Comparison of ENCODE assay signal across 21 mouse cellular contexts in genomic region chr7:49734342-49734741, GRCm38 (mm10).
"Had no signal": no experiment of that assay in that cellular context is flagged by ENCODE, and none has a peak within 500 bp of the region (broad histone marks: within the 10 kb centered on the region; RNA-seq: fewer than 3 reads in every experiment).

No protein-coding gene starts in this region.

- H3K9me3 ChIP-seq: limb, embryonic 12.5 days; limb, embryonic 15.5 days; liver, embryonic 15.5 days; midbrain, embryonic 15.5 days; neural tube, embryonic 12.5 days; neural tube, embryonic 15.5 days had no signal

- H3K9ac ChIP-seq: limb, embryonic 12.5 days; limb, embryonic 15.5 days; liver, embryonic 15.5 days; lung, embryonic 14.5 days; midbrain, embryonic 12.5 days; midbrain, embryonic 15.5 days; neural tube, embryonic 12.5 days; neural tube, embryonic 15.5 days had no signal

- ATAC-seq: hindbrain, postnatal 0 days; inflammation-experienced regulatory T-cells, adult 6 months; intestine, embryonic 16.5 days; lung, postnatal 0 days; midbrain, embryonic 15.5 days had no signal

- H3K27ac ChIP-seq: hindbrain, postnatal 0 days; limb, embryonic 12.5 days; limb, embryonic 15.5 days; liver, embryonic 15.5 days; macrophage; midbrain, embryonic 12.5 days; midbrain, embryonic 15.5 days; neural tube, embryonic 12.5 days; neural tube, embryonic 15.5 days; stomach, postnatal 0 days had no signal

- H3K27me3 ChIP-seq: limb, embryonic 12.5 days; limb, embryonic 15.5 days; liver, embryonic 15.5 days had no signal

- H3K4me3 ChIP-seq: limb, embryonic 12.5 days; limb, embryonic 15.5 days; liver, embryonic 15.5 days; midbrain, embryonic 12.5 days; midbrain, embryonic 15.5 days; neural tube, embryonic 12.5 days; neural tube, embryonic 15.5 days had no signal

- H3K4me2 ChIP-seq: limb, embryonic 12.5 days; limb, embryonic 15.5 days; liver, embryonic 15.5 days; lung, embryonic 14.5 days; midbrain, embryonic 12.5 days; midbrain, embryonic 15.5 days; neural tube, embryonic 12.5 days; neural tube, embryonic 15.5 days had no signal

- H3K4me1 ChIP-seq: limb, embryonic 15.5 days; liver, embryonic 15.5 days; midbrain, embryonic 15.5 days; neural tube, embryonic 12.5 days; neural tube, embryonic 15.5 days had no signal

- H3K36me3 ChIP-seq: limb, embryonic 12.5 days; limb, embryonic 15.5 days; liver, embryonic 15.5 days; midbrain, embryonic 12.5 days; midbrain, embryonic 15.5 days; neural tube, embryonic 12.5 days; neural tube, embryonic 15.5 days had no signal

- DNase-seq: left cerebral cortex, postnatal 4 days; lung, embryonic 14.5 days; right cerebral cortex, adult 18-20 months; right cerebral cortex, postnatal 14 days; right cerebral cortex, postnatal 4 days; thymus, adult 2 months; thymus, postnatal 14 days; thymus, postnatal 4 days had no signal
